Mouse (Mus musculus) MEL (cell line): ENCODE results near the gene Bloc1s4.

Source experiments
- CTCF ChIP-seq, 3 experiments: IDR thresholded peaks in 2 of 3; conservative IDR thresholded peaks in 1 of 3; 2 replicates each; pipeline ENCODE4 v1.5.1; 2011 to 2012; ENCODE audit warnings: low read length in 3 of 3, low read depth in 2 of 3, mild to moderate bottlenecking in 2 of 3, improper control_type of control experiment in 1 of 3, inconsistent platforms in 1 of 3, mixed read lengths in 1 of 3, moderate library complexity in 1 of 3; ENCODE audit not compliant: control insufficient read depth in 1 of 3, insufficient read depth in 1 of 3, poor library complexity in 1 of 3, severe bottlenecking in 1 of 3
- EP300 ChIP-seq, 2 experiments: IDR thresholded peaks; 2 replicates each; pipeline ENCODE4 v1.6.1; 2011; ENCODE audit warnings: improper control_type of control experiment in 2 of 2, low read length in 2 of 2, low read depth in 1 of 2, mild to moderate bottlenecking in 1 of 2
- GATA1 ChIP-seq: IDR thresholded peaks from 2 replicates; pipeline ENCODE4 v1.6.1; 2011; ENCODE audit warnings: low read depth, low read length, improper control_type of control experiment
- MAFK ChIP-seq: IDR thresholded peaks from 2 replicates; pipeline ENCODE4 v1.6.1; 2011; ENCODE audit warnings: low read depth, mild to moderate bottlenecking, low read length, improper control_type of control experiment, borderline replicate concordance
- MAX ChIP-seq: IDR thresholded peaks from 2 replicates; pipeline ENCODE4 v1.6.1; 2011; ENCODE audit warnings: low read length, improper control_type of control experiment
- POLR2A ChIP-seq, 2 experiments: IDR thresholded peaks; 2 replicates each; pipeline ENCODE4 v1.6.1; 2011 to 2012; ENCODE audit warnings: low read length in 2 of 2, mild to moderate bottlenecking in 2 of 2, control low read depth in 1 of 2, improper control_type of control experiment in 1 of 2, low read depth in 1 of 2, moderate library complexity in 1 of 2; ENCODE audit not compliant: control insufficient read depth in 1 of 2, insufficient read depth in 1 of 2, poor library complexity in 1 of 2
- TCF12 ChIP-seq: IDR thresholded peaks from 2 replicates; pipeline ENCODE4 v1.6.1; 2014; ENCODE audit warnings: low read depth, mild to moderate bottlenecking, inconsistent platforms, low read length, improper control_type of control experiment, moderate library complexity
- USF1 ChIP-seq: IDR thresholded peaks from 2 replicates; pipeline ENCODE4 v1.6.1; 2014; ENCODE audit warnings: low read depth, mild to moderate bottlenecking, inconsistent platforms, low read length, improper control_type of control experiment, moderate library complexity
- ZKSCAN1 ChIP-seq: IDR thresholded peaks from 2 replicates; pipeline ENCODE4 v1.6.1; 2012; ENCODE audit warnings: low read depth, mild to moderate bottlenecking, inconsistent platforms, low read length, improper control_type of control experiment, moderate library complexity
- ZMIZ1 ChIP-seq: IDR thresholded peaks from 2 replicates; pipeline ENCODE4 v1.6.1; 2012; ENCODE audit warnings: low read depth, mild to moderate bottlenecking, inconsistent platforms, low read length, improper control_type of control experiment, moderate library complexity

DNA sequence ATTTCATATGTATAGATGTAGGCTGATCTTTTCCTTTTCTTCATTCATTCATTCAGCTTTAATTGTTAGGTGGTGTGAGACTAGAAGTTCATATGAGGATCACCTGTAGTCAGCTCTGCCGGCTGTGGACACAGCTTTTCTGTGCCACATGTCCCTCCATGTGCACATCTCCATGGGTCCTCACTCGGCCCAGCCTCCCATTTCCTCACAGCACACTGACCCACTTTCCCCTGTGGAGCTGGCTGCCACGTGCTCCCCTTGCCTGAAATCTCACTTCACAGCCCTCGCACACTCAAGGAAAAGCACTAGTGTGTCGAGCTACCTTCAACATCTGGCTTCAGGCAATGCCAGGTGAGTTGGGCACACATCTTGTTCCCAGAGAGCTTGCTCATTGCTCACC, 29.3 kb downstream of the Bloc1s4 start:
- no peak for TF ChIP-seq CTCF (IDR thresholded peaks at IDR 0.05 in 2 of 3, conservative IDR thresholded peaks at IDR 0.05 in 1 of 3; ENCODE audit: control insufficient read depth in 1 of 3, insufficient read depth in 1 of 3, low read depth in 2 of 3, low read length in 3 of 3, poor library complexity in 1 of 3, severe bottlenecking in 1 of 3)
- no peak for TF ChIP-seq TCF12
- TF ChIP-seq POLR2A (IDR thresholded peaks at IDR 0.05; ENCODE audit: control insufficient read depth in 1 of 2, insufficient read depth in 1 of 2, low read depth in 1 of 2, low read length in 2 of 2, poor library complexity in 1 of 2): no peak
- TF ChIP-seq MAX: no peak
- TF ChIP-seq ZKSCAN1: no peak
- no peak for TF ChIP-seq USF1
- no peak for TF ChIP-seq EP300 (IDR thresholded peaks at IDR 0.05; ENCODE audit: low read depth in 1 of 2, low read length in 2 of 2)
- no peak for TF ChIP-seq ZMIZ1
- TF ChIP-seq GATA1: no peak
- TF ChIP-seq MAFK: no peak
